8 mouse cellular contexts compared by ENCODE assay signal in genomic region chr11:115164341-115164975, GRCm38 (mm10). TPM values are rescaled to one million over a fixed set of nuclear protein-coding genes. Genes with fewer than 3 reads are reported as not detected.
DNase-seq lines count a peak whose midpoint lies in the region; ATAC-seq and TF ChIP-seq lines count a peak whose summit lies in the region.

No protein-coding gene starts in this region.

- H3K4me2 ChIP-seq in forebrain, postnatal 0 days (ENCODE audit: low read depth): peak overlapping the region; percentile 73
- peak overlapping the region; percentile 74 for H3K4me2 ChIP-seq in limb, embryonic 11.5 days (ENCODE audit: low read depth, severe bottlenecking)

- no peaks in the 10 kb centered on the region for H3K9me3 ChIP-seq in erythroblast, embryonic 14.5 days (ENCODE audit: control insufficient read depth, low read length)
- H3K9me3 ChIP-seq in E14TG2a.4 (ENCODE audit: low read length): no peaks in the 10 kb centered on the region
- no peaks in the 10 kb centered on the region for H3K9me3 ChIP-seq in forebrain, postnatal 0 days (ENCODE audit: low read length)
- H3K9me3 ChIP-seq in limb, embryonic 11.5 days (ENCODE audit: control insufficient read depth, low read length): no peaks in the 10 kb centered on the region

- TF ChIP-seq POLR2A in small intestine, adult 2 months (IDR thresholded peaks at IDR 0.05; ENCODE audit: low read depth, low read length): no peak

- H3K27me3 ChIP-seq in erythroblast, embryonic 14.5 days (ENCODE audit: control insufficient read depth): peaks cover 30% of the 10 kb centered on the region
- H3K27me3 ChIP-seq in E14TG2a.4 (ENCODE audit: insufficient read depth, low read length): peaks cover 37% of the 10 kb centered on the region
- peaks cover 18% of the 10 kb centered on the region for H3K27me3 ChIP-seq in forebrain, postnatal 0 days (ENCODE audit: insufficient read depth, low read length)
- peaks cover 18% of the 10 kb centered on the region for H3K27me3 ChIP-seq in limb, embryonic 11.5 days (ENCODE audit: control insufficient read depth, insufficient read depth, low read length)
- no peaks in the 10 kb centered on the region for H3K27me3 ChIP-seq in small intestine, adult 2 months (ENCODE audit: control insufficient read depth, insufficient read depth, low read length)

- DNase-seq in forebrain, postnatal 0 days: no peak
- DNase-seq in limb, embryonic 11.5 days (ENCODE audit: low spot score): no peak
- DNase-seq in frontal cortex, postnatal 14 days (ENCODE audit: low spot score in 2 of 2): no peak
- no peak for DNase-seq in spleen, postnatal 14 days (ENCODE audit: low spot score in 2 of 2)

- no peak overlapping the region for H3K27ac ChIP-seq in forebrain, postnatal 0 days (ENCODE audit: low read depth, low read length)
- H3K27ac ChIP-seq in limb, embryonic 11.5 days (replicated peaks; ENCODE audit: low read depth, low read length): no peak overlapping the region
- H3K27ac ChIP-seq in small intestine, adult 2 months (ENCODE audit: insufficient read depth, low read depth, low read length): peak overlapping the region; percentile 85

- TF ChIP-seq CTCF in E14TG2a.4 (conservative IDR thresholded peaks at IDR 0.05; ENCODE audit: low read length): no peak
- no peak for TF ChIP-seq CTCF in forebrain, postnatal 0 days (IDR thresholded peaks at IDR 0.05; ENCODE audit: low read depth)
- no peak for TF ChIP-seq CTCF in small intestine, adult 2 months (IDR thresholded peaks at IDR 0.05; ENCODE audit: extremely low read depth, insufficient read length, insufficient replicate concordance, low read depth, low read length)

- peak overlapping the region; percentile 80 for H3K4me3 ChIP-seq in erythroblast, embryonic 14.5 days (replicated peaks)
- peak overlapping the region; percentile 97 for H3K4me3 ChIP-seq in E14TG2a.4 (replicated peaks; ENCODE audit: low read length)
- peak overlapping the region; percentile 56 for H3K4me3 ChIP-seq in forebrain, postnatal 0 days (ENCODE audit: low read depth, low read length)
- H3K4me3 ChIP-seq in limb, embryonic 11.5 days (ENCODE audit: low read depth, low read length): peak overlapping the region; percentile 47
- H3K4me3 ChIP-seq in small intestine, adult 2 months (ENCODE audit: low read depth, low read length): peak overlapping the region; percentile 97

- no peak for ATAC-seq in erythroblast, adult 5-6 weeks (replicated peaks; ENCODE audit: low FRiP score, poor library complexity, severe bottlenecking)
- no peak for ATAC-seq in forebrain, postnatal 0 days
- no peak for ATAC-seq in limb, embryonic 11.5 days (ENCODE audit: insufficient number of reproducible peaks, low FRiP score, low TSS enrichment, low read depth)

- H3K9ac ChIP-seq in forebrain, postnatal 0 days: peak overlapping the region; percentile 51
- H3K9ac ChIP-seq in limb, embryonic 11.5 days (ENCODE audit: low read length): no peak overlapping the region

- H3K4me1 ChIP-seq in erythroblast, embryonic 14.5 days (ENCODE audit: control insufficient read depth): peaks cover 39% of the 10 kb centered on the region
- H3K4me1 ChIP-seq in E14TG2a.4 (replicated peaks; ENCODE audit: low read depth, low read length): peaks cover 70% of the 10 kb centered on the region
- H3K4me1 ChIP-seq in forebrain, postnatal 0 days (ENCODE audit: insufficient read depth): no peaks in the 10 kb centered on the region; the same call in 1 of the 2 replicates
- peaks cover 13% of the 10 kb centered on the region for H3K4me1 ChIP-seq in limb, embryonic 11.5 days (ENCODE audit: control insufficient read depth, insufficient read depth, low read length)
- peaks cover 36% of the 10 kb centered on the region for H3K4me1 ChIP-seq in small intestine, adult 2 months (ENCODE audit: control insufficient read depth, insufficient read depth, insufficient read length, low read length)

- H3K36me3 ChIP-seq in erythroblast, embryonic 14.5 days (ENCODE audit: control insufficient read depth): peaks cover 3% of the 10 kb centered on the region; the same call in 1 of the 2 replicates
- peaks cover 37% of the 10 kb centered on the region for H3K36me3 ChIP-seq in E14TG2a.4 (ENCODE audit: insufficient read depth, low read length)
- H3K36me3 ChIP-seq in forebrain, postnatal 0 days (ENCODE audit: insufficient read depth): no peaks in the 10 kb centered on the region
- H3K36me3 ChIP-seq in limb, embryonic 11.5 days (ENCODE audit: control insufficient read depth, insufficient read depth, low read length): no peaks in the 10 kb centered on the region
- H3K36me3 ChIP-seq in small intestine, adult 2 months (ENCODE audit: control insufficient read depth, insufficient read depth, low read length): peaks cover 29% of the 10 kb centered on the region

- 2% methylated on average over 14 of the region's 14 CpGs for WGBS in forebrain, postnatal 0 days
- WGBS in limb, embryonic 11.5 days: 0% methylated on average over 14 of the region's 14 CpGs
- WGBS in small intestine, adult 2 months: 1% methylated on average over 14 of the region's 14 CpGs

RNA-seq across cellular contexts. Expression of gene Slc9a3r1, which starts 1.3 kb away (rescaled TPM):
- 1.8 and 2.1 TPM in 2 replicates for polyA plus RNA-seq in erythroblast, embryonic 14.5 days (2012)
- 22.2 and 22.5 TPM in 2 replicates for total RNA-seq in erythroblast, adult 5-6 weeks (2015; ENCODE audit: low replicate concordance)
- total RNA-seq in erythroblast, adult 5-6 weeks (2017; ENCODE audit: low replicate concordance): 17.7 and 19.1 TPM in 2 replicates
- 44.2 and 48.5 TPM in 2 replicates for total RNA-seq in forebrain, postnatal 0 days (2014; rRNA removed)
- 68.4 and 73.9 TPM in 2 replicates for polyA plus RNA-seq in forebrain, postnatal 0 days (2015; fragmentation: Nextera tagmentation; extraction: Ambion mirVana)
- 24.9 and 29.5 TPM in 2 replicates for polyA plus RNA-seq in limb, embryonic 11.5 days (2014; fragmentation: Nextera tagmentation; extraction: Ambion mirVana)
- polyA plus RNA-seq in small intestine, adult 2 months (2012; rRNA removed): 314 and 949 TPM in 2 replicates

RNA-seq across cellular contexts. Expression of gene Tmem104, which starts 22.8 kb away (rescaled TPM):
- polyA plus RNA-seq in erythroblast, embryonic 14.5 days (2012): 0.21 and 0.29 TPM in 2 replicates
- 4.6 and 5.2 TPM in 2 replicates for total RNA-seq in erythroblast, adult 5-6 weeks (2015; ENCODE audit: low replicate concordance)
- 0.85 and 1.5 TPM in 2 replicates for total RNA-seq in erythroblast, adult 5-6 weeks (2017; ENCODE audit: low replicate concordance)
- total RNA-seq in forebrain, postnatal 0 days (2014; rRNA removed): 5.4 and 7.6 TPM in 2 replicates
- 8.8 and 9.9 TPM in 2 replicates for polyA plus RNA-seq in forebrain, postnatal 0 days (2015; fragmentation: Nextera tagmentation; extraction: Ambion mirVana)
- 7.7 and 9.8 TPM in 2 replicates for polyA plus RNA-seq in limb, embryonic 11.5 days (2014; fragmentation: Nextera tagmentation; extraction: Ambion mirVana)
- polyA plus RNA-seq in small intestine, adult 2 months (2012; rRNA removed): 10.0 and 21.0 TPM in 2 replicates

RNA-seq across cellular contexts. Expression of gene Nat9, which starts 23.2 kb away (rescaled TPM):
- 0.99 and 1.5 TPM in 2 replicates for polyA plus RNA-seq in erythroblast, embryonic 14.5 days (2012)
- 3.1 and 8.8 TPM in 2 replicates for total RNA-seq in erythroblast, adult 5-6 weeks (2015; ENCODE audit: low replicate concordance)
- total RNA-seq in erythroblast, adult 5-6 weeks (2017; ENCODE audit: low replicate concordance): 8.8 and 10.5 TPM in 2 replicates
- total RNA-seq in forebrain, postnatal 0 days (2014; rRNA removed): 19.2 and 20.3 TPM in 2 replicates
- polyA plus RNA-seq in forebrain, postnatal 0 days (2015; fragmentation: Nextera tagmentation; extraction: Ambion mirVana): 17.7 and 18.6 TPM in 2 replicates
- 17.1 and 21.0 TPM in 2 replicates for polyA plus RNA-seq in limb, embryonic 11.5 days (2014; fragmentation: Nextera tagmentation; extraction: Ambion mirVana)
- polyA plus RNA-seq in small intestine, adult 2 months (2012; rRNA removed): 22.7 and 35.6 TPM in 2 replicates

RNA-seq across cellular contexts. Expression of gene Cd300lf, which starts 30.7 kb away (rescaled TPM):
- not detected in 2 replicates for polyA plus RNA-seq in erythroblast, embryonic 14.5 days (2012)
- total RNA-seq in erythroblast, adult 5-6 weeks (2015; ENCODE audit: low replicate concordance): 6.3 and 17.3 TPM in 2 replicates
- 11.3 and 13.7 TPM in 2 replicates for total RNA-seq in erythroblast, adult 5-6 weeks (2017; ENCODE audit: low replicate concordance)
- 0.24 TPM in 1 of 2 replicates, not detected in the other for total RNA-seq in forebrain, postnatal 0 days (2014; rRNA removed)
- 0.05 and 0.18 TPM in 2 replicates for polyA plus RNA-seq in forebrain, postnatal 0 days (2015; fragmentation: Nextera tagmentation; extraction: Ambion mirVana)
- 0.19 TPM in 1 of 2 replicates, not detected in the other for polyA plus RNA-seq in limb, embryonic 11.5 days (2014; fragmentation: Nextera tagmentation; extraction: Ambion mirVana)
- 3.9 and 6.9 TPM in 2 replicates for polyA plus RNA-seq in small intestine, adult 2 months (2012; rRNA removed)

Comparison
In these comparisons a context has a peak if more than half of its experiments do, and no peak if none do; other contexts are left out.
1. H3K4me3 ChIP-seq: peak in every context shown above with its lines; median percentile 97 in E14TG2a.4; 97 in small intestine, adult 2 months; 80 in erythroblast, embryonic 14.5 days; 56 in forebrain, postnatal 0 days; 47 in limb, embryonic 11.5 days.